Mouse (Mus musculus) embryo, embryonic 9.5 days (tissue): Measurements from ENCODE around the gene Islr2.
"Not testable (repeated sequence)": the region's sequence is repeated elsewhere in the genome, so short reads cannot be mapped to it uniquely, and the experiment has no call there.

Experiments
- DNase-seq: peaks from one replicate; pipeline ENCODE4 v3.0.0-alpha.2; 2017; ENCODE audit errors: extremely low spot score

Islr2 gene

DNA sequence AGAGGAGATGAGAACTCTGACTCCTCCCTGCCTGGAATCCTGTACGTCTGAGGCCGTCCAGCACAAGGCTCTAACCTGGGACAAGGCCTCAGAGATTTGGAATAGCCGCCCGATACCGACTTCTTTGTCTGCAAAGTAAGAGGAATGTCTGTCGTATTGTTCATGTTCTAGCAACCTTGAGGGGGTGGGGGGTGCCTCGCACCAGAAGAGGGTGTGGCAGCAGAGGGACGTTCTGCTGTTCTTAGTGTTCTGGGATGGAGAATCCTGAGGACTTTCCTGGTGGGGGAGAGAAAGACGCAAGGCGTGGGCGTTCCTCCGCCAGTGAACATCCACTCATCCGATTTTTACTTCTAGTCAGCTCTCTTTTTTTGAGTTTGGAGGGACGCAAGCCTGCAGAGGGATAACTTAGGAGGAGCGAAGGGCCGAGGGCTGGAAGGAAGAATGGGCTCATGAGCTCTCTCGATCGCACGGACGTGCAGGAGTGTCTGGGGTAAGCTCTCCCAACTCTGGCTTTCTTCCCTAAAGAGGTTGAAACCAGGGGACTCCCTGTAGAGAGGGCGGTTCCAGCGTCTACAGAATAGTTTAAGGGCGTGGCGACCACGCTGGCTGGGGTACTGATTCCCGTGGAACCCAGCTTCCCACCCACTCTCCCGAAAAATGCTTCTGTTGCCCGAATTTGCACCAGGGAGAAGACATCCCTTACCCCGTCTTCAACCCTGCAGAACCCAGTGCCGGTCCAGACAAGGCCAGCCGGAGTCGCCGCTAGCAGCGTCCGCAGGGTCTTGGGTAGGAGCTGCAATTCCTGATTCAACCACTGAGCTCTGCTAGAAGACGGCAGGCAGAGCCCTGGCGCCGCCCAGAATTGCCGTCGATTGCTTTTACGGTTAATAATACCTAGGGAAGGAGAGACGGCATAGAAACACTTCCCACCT lies at the start of gene Islr2, which contains the start of gene Islr:
Islr2 (minus strand) TSS at position 804 of the 932 bp plus-strand sequence.
Islr (minus strand) TSS at position 791 of the 932 bp plus-strand sequence.
- peak; percentile 80 for DNase-seq

DNA sequence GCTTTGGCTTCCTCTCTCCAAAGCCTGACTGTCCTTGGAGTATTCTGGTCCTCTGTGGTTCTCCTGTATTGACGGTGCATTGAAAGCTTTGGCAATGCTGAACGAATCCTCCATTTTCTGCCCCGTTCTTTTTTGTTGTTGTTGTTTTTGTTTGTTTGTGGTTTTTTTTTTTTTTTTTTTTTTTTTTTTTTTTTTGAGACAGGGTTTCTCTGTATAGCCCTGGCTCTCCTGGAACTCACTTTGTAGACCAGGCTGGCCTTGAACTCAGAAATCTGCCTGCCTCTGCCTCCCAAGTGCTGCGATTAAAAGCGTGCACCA lies 49.6 kb upstream of the Islr2 start:
- DNase-seq = not testable (repeated sequence)

DNA sequence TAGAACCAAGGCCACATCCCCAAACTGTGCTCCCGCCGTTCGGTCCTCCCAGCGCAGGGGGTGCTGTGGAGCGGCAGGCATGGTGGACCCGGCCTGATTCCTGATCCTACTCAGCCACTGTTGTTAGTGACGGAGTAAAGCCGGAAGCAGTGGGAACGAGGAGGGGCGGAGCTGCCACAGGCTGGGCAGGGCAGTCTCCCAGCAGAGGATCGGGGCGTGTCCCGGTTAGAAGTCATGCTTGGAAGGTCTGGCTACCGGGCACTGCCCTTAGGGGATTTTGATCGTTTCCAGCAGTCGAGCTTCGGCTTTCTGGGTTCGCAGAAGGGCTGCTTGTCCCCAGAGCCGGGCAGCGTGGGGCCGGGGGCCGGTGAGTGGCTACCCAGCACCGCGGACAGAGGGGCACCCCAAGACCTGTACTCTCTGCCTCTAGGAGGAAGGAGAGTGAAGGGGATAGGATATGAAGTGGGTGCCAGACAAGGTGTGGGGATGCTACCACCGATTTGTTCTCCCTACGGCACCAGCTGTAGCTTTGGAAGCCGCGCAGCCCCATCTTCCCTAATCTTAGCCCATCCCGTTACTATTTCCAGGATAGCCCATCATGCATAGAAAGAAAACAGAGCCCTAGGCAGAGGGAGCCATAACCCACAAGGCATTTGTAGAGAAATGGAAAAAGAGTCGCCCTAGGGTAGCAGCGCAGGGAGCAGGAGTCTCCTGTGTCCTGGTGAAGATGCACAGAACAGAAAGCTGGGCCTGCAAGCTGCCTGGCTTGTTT lies 49.1 kb upstream of the Islr2 start, which contains the start of gene Stoml1:
Stoml1 (plus strand) TSS at position 132 of the 772 bp plus-strand sequence.
- DNase-seq = peak; percentile 96

DNA sequence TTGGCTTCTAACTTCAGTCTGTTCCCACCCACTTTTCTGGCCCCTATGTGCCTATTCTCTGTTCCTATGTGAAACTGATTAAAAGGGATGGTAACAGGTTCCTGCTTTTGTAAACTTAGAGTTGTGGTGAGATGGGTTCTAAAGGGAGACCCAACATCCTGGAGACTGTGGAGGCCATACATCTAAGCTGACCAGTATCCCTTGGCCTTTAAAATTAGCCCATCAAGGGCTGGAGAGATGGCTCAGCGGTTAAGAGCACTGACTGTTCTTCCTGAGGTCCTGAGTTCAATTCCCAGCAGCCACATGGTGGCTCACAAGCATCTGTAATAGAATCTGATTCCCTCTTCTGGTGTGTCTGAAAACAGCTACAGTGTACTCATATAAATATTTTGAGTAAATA lies 46.6 kb upstream of the Islr2 start:
- not testable (repeated sequence) for DNase-seq

DNA sequence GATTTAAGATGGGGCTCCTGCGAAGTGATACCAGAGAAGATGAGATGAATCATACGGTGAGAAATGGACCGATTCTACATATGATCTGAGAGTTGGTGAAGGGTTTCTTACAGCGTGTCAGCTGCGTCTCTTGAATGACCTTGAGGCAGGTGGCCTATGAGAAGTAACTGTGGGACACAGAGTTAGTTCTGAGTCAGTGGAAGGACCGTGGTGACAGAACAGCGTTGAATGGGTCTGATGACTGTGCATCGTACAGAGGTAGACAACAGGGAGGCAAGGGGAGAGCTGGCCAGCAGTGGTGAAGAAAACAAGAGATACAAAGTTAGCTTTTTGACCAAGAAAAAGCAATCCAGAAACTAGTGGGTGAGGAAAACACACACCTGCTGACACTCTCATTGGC lies 46.2 kb upstream of the Islr2 start:
- no peak for DNase-seq

DNA sequence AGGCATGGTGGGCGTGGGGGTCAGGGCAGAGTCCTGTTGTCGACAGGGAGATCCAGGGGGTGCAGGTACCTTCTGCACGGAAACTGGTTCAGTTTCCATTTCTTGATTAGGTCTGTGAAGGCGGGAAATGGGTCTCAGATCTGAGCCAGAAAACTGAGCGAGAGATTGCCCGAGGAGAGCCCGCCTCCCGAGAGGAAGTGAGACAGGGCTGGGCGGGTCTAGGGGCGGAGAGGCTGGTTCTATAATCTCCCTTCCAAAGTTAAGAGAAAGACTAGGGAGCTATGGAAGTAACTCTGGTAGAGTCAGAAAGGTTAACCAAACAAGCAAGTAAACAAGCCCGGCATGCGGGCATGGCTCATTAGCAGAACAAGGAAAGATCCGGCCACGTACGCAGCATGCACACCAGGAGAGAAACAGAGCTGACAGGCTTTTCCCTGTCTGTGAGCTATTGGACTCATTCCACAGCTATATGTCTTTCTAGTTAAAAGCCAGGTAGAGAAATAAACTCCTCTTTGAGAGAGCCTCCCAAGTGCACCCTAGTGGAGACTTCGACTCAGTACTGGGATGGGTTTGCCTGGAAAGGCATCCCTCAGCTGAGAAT lies 45.6 kb upstream of the Islr2 start, which contains the start of gene Pml:
Pml (minus strand) TSS at position 195 of the 601 bp plus-strand sequence.
- DNase-seq = peak; percentile 68

DNA sequence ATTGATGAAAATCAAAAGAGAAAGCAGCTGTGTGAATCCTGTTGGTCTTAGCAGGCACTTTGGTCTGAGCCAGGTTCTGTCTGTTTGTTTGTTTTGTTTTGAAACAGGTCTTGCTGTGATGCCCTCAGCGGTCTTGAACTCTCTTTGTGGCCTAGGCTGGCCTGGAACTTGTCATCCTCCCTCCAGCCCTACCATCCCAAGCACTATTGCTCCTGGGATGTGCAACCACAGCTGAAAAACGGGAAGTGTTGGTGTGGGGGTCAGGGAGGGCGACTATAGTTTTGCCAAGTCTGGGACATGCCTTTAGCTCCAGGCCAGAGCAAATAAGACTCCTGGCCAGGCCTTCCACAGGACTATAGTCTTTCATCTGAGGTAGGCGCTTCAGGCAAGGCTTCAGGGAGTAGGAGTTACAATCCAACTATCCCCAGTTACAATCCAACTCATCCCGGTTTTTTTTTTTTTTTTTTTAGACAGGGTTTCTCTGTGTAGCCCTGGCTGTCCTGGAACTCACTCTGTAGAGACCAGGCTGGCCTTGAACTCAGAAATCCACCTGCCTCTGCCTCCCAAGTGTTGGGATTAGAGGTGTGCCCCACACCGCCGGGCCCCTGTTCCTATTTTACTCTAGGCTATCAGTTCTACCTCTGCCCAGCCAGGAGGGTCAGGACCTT lies 44.8 kb upstream of the Islr2 start:
- DNase-seq = no peak

DNA sequence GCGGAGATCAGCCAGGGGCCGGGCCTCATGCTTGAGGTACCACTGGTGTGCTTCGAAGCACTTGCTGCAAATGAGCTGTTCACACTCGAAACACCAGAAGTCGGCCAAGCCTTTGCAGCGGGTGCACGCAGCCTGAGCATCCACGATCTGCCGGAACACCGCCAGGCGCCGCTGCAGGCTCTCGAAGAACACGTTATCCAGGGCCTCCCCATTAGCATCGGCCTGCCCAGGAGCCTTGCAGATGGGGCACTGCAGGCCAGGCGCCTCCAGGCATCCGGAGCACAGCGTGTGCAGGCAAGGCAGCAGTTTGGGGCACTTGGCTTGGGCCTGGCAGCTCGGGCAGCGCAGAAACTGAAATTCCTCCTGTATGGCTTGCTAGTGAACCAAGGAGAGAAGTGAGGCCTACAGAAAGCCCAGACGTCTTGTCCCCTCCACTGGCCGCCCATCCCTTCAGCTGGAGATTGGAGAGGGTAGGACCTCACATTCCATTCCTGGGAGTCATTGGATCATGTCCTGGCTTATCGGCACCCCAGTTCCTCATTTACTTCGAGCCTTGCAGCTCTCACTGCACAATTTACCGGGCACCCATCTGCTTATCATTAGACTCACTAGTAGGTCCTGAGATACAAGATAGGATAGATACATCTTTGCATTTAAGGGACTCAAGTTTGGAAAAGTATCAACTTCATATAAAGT lies 43.1 kb upstream of the Islr2 start:
- peak; percentile 79 for DNase-seq

DNA sequence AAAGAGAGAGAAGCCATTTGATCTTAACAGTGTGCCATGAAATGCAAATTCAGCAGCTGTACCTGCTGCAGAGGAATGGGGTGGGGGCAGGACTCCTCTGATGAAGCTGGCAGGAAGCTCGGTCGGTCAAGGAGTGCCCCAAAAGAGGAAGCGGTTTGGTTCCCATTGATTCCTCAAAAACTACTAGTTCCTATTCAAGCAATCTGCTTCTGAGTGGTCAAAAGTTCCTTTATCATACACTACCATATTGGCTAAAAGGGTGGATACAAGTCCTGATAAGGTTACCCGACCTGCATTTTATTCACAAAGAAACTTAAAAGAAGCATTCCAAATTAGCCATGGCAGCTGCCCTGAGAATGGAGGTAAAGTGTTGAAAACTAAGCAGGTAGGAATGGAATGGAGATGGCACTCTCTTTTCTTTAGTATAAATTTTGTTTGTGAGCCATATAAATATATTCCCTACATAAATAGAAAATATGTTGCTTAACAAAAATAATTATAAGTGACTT lies 42.0 kb upstream of the Islr2 start:
- DNase-seq = no peak

DNA sequence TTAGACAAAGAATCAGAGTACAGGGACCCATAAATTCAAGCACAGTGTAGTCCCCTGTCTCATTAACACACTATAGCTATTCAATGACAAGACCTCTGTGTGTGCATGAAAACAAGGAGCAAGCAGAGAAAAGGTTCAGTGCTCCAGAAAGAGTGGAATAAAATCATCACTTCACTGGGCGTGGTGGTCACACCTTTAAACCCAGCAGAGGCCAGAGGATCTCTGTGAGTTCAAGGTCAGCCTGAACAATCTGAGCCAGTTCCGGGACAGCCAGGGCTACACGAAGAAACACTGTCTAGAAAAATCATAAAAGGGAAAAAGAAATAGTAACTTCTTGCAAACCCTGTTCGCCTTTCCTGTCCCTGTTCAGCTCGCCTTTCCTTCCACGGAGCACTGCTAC lies 39.6 kb upstream of the Islr2 start:
- no peak for DNase-seq

DNA sequence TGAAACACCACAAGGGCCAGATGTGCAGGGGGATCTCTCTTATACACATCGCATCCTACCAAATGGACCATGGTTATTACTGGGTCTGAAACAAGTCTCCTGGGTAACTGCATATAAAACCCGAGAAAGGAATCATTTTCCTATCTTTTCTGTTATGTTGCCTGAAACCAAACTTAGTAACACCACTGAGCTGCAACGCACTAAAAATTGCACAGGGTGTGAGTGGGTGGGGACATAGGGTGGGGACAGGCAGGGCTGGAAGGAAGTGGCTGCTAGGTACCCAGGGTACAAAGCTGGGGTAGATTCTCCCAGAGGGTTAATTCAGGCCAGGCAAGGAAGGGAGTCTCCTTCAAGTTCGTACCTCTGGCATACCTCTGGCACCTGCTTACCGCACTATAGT lies 38.6 kb upstream of the Islr2 start:
- DNase-seq = no peak

DNA sequence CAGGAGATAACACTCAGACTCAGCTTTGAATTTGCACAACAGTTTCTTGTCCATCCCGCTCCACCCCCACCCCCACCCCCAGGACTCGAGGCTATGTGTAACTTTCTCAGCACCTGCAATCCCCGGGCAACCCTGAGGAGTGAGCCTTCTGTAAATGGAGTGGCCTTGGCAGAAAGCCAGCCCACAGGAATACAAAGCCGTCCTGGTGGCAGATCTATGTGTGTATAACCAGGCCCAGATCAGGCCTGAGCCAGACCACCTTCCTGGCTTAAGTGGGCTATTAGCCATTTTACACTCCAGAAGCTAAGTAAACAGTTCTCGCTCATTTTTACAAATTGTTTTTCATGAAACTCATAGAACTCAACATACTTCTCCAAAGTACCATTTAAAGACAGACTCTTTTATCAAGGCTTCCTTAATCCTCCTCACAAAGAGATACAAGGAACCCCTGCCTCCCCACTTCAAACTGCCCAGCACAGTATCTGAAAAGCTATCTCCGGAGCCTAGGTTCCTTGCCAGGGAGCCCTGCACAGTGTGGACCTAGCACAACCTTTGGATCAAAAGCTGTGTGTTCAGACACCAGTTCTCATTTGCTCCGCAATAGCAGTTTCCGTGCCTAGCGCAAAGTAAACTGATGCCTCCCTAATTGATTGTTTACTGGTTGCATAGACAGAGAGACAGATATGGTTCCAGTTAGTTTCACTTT lies 37.8 kb upstream of the Islr2 start:
- no peak for DNase-seq

DNA sequence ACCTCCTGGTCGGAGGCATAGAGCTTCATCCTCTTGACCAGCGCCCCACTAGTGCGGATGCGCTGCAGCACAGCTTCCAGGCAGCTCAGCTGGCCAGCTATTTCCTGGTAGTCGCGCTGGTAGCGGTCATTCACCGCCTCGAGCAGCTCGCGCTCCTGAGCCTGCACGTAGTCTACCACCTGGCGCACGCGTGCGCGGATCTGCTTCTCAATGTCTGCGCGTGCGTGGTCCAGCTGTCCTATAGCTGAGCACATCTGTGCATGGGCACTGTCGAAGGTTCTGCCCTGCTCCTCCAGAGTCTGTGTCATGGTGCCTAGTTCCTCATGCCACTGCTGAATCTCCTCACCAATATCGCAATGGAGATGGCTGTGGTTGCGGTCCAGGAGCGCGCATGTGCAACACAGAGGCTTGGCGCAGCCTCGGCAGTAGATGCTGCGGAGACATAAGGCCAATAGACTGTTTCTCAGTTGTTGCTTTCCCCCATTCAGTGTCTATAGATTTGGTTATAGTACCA lies 30.4 kb upstream of the Islr2 start:
- no peak for DNase-seq

DNA sequence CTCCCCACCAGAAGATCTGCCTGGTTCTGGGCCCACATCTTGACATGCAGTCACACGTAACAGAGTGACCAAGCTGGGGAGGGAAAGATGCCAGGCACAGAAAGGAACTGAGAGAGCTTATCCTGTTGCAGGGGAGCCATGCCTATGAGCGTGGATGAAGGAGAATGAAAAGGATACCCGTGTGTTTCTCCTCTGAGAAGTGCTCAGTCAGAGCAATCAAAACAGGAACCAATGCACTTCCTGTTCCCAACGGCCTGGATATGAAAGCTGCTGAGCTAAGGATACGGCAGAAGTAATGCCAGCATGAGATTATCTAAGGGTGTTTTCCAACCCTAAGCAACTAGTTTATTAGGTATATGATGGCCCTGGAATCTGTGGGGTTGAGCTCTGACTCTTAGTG lies 28.3 kb upstream of the Islr2 start:
- no peak for DNase-seq

DNA sequence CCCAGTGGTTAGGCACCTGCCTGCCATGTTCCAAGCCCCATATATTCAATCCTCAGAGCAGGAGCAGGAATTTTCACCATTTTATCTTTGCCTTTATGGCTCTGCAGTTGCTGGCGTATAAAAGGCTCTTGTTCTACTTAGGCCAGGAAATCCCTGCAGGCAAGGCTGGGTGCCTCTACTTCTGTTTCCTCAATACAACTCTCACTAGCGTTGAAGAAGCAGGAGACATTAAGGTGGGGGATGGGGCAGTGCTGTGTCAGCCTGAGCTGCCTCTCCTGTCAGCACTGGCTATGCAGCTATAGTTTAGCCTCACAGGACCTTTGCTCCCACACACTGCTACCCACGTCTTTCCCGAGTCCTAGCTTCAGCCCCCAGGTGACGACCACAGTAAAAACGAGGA lies 27.6 kb upstream of the Islr2 start:
- no peak for DNase-seq

DNA sequence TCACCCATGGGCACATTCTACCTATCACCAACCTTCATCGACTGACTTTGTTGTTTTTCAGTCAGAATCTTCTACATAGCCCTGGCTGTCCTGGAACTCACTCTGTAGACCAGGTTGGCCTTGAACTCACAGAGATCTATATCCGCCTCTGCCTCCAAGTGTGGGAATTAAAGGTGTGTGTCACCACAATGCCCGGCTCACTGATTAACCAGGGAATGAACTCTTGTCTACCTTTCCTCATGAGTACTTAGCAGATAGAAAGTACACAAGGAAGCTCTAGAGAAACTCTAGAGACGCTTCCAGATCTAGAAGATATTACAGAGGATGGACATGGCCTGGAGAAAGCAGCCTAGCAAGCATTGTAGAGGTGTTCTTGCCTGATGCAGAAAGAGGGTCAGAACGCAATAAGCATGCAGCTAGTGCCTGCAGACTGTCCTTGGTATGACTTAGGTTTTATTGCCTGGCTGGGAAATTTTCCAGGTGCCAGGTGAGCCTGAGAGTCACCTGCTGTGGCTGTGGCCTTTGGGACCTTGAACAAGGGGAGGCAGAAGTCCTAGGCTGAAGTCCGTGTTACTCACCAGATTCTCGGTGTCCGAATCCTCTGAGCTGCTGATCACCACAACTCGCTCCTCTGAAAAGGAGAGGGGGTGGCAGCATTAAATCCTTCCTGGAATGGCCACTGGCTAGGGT lies 24.8 kb upstream of the Islr2 start:
- no peak for DNase-seq

DNA sequence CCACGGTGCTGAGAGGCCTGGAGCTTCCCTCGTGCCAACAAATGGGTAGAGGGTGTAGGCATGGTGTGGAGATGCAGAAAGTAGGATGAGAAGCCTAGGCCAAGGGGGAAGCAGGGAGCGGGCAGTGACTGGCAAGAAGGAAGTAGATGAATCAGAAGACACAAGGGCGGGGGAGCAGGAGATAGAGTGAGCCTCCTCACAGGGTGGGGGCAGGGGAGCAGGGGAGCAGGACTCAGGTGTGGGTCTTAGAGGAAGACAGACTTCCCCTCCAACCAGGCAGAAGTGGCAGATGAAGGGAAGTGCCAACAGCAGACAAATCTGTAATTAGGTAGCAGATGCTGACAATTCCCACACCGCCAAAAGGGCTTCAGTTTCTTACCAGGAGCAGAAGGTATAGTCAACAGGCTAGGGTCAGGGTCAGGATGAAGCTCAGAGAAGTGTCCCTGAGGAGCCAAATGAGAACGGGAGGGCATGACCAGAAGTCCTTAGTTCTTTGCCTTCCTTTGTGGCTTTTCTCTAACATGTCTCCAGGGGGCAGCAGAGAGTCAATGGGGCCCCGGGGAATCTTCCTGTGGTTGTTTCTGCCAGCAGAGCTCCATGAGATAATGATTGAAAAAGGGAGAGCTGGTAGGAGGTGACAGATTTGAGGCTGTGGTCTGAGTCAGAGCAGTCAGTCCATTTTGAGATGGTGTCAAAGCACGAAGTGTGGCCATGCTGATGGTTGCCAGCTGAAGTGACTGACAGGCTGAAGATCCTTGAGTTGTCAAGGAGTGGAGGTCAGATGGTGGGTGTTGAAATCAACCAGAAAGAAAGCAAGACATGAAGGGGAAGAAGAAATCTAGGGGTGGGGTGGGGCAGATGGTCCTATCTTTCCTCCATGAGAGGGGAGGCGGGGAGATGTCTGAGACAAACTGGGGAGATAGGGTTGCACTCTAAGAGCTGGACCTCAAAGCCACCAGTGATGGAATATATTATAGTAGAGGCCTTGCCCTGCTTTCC lies 22.1 kb upstream of the Islr2 start:
- peak; percentile 50 for DNase-seq

DNA sequence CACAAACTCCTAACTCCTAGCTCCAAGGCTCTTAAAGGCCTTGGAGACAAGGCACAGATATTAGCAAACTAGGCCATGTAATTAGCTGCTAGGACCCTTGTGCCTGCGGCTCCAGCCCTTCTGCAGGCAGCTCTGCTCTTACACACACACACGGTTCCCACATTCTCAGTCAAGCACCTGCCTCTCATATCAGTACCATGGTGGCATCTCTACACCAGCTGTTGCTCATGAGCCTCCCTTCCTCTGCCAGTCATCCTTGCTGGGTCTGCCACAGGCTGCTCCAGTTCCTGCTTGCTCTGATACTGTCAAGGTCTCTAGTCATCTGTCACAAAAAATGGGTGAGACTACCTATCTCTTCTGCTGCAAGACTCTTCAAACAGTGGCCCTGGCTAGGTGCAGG lies 20.2 kb upstream of the Islr2 start:
- no peak for DNase-seq
